Mouse (Mus musculus) thymus, adult 18-20 months (tissue): ENCODE results near the gene Eif4e2.

Source experiments
- DNase-seq, 2 experiments: peaks; one replicate each; pipeline ENCODE4 v3.0.0; 2022; ENCODE audit warnings: mixed read lengths in 2 of 2

Gene Eif4e2

GRCm38 (mm10) chr1:87264134-87265006 lies 50.7 kb downstream of the Eif4e2 start, which contains the start of gene Efhd1:
TSS of gene Efhd1 (plus strand) at chr1:87264363.
- no peak for DNase-seq

GRCm38 (mm10) chr1:87265200-87265599 lies 51.5 kb downstream of the Eif4e2 start:
- no peak for DNase-seq

- DNase-seq: no peak
These were observed 52.8 kb downstream of the Eif4e2 start for GRCm38 (mm10) chr1:87266296-87267090.

GRCm38 (mm10) chr1:87270204-87270603 lies 56.5 kb downstream of the Eif4e2 start:
- DNase-seq: no peak

GRCm38 (mm10) chr1:87270641-87271467 lies 57.1 kb downstream of the Eif4e2 start:
- DNase-seq: no peak

GRCm38 (mm10) chr1:87271596-87271995 lies 57.9 kb downstream of the Eif4e2 start:
- no peak for DNase-seq

GRCm38 (mm10) chr1:87272462-87272861 lies 58.7 kb downstream of the Eif4e2 start:
- no peak for DNase-seq

GRCm38 (mm10) chr1:87273514-87273942 lies 59.8 kb downstream of the Eif4e2 start:
- no peak for DNase-seq

- DNase-seq: no peak
These were observed 60.4 kb downstream of the Eif4e2 start for GRCm38 (mm10) chr1:87274134-87274533.

GRCm38 (mm10) chr1:87275151-87275550 lies 61.4 kb downstream of the Eif4e2 start:
- DNase-seq: no peak

- DNase-seq: no peak
These were observed 62.3 kb downstream of the Eif4e2 start for GRCm38 (mm10) chr1:87276056-87276455.

- DNase-seq: no peak
These were observed 66.6 kb downstream of the Eif4e2 start for GRCm38 (mm10) chr1:87280281-87280680.

GRCm38 (mm10) chr1:87281599-87282412 lies 68.1 kb downstream of the Eif4e2 start:
- DNase-seq: no peak

GRCm38 (mm10) chr1:87282413-87282788 lies 68.7 kb downstream of the Eif4e2 start:
- no peak for DNase-seq

GRCm38 (mm10) chr1:87283410-87283960 lies 69.8 kb downstream of the Eif4e2 start:
- DNase-seq: no peak

GRCm38 (mm10) chr1:87287105-87287504 lies 73.4 kb downstream of the Eif4e2 start:
- DNase-seq: no peak
